Mouse (Mus musculus): ENCODE results near the gene Ccdc180.

The Ccdc180 gene

DNA sequence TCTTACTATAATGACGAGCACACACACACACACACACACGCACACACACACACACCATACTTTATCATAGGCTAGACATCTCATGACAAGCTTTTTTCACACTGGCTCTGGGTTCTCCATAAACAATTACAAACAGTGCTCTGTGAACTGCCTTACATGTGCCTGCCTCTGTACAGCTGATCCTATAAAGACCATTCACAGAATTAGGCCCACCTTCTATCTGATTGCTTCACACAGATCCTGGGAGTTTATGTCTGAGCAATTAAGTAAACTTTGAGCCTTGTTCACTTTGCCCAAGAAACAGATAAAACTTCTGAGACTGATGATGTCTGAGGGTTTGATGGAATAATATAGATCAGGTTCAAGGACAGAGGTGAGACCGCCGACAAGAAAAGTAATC, 21.8 kb downstream of the Ccdc180 start:
- no peak for DNase-seq

DNA sequence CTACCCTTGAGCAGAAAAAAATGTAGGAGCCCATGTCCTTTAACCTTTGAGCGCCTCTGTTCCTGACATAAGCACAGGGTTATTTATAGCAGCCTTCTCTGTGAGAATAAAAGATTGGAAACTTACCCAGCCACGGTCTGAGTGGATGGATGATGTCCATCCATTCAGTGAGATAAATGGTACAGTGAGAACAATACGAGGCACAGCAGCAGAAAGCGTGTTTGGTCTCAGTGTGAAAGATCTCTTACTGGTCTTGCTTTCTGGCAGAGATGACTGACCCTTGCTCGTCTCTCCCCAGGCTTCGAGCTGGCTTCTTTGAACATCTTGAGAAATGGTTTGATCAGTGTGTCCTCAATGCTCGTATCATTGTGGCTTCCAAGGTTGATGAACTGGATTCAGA, 27.0 kb downstream of the Ccdc180 start:
- no peak for DNase-seq

DNA sequence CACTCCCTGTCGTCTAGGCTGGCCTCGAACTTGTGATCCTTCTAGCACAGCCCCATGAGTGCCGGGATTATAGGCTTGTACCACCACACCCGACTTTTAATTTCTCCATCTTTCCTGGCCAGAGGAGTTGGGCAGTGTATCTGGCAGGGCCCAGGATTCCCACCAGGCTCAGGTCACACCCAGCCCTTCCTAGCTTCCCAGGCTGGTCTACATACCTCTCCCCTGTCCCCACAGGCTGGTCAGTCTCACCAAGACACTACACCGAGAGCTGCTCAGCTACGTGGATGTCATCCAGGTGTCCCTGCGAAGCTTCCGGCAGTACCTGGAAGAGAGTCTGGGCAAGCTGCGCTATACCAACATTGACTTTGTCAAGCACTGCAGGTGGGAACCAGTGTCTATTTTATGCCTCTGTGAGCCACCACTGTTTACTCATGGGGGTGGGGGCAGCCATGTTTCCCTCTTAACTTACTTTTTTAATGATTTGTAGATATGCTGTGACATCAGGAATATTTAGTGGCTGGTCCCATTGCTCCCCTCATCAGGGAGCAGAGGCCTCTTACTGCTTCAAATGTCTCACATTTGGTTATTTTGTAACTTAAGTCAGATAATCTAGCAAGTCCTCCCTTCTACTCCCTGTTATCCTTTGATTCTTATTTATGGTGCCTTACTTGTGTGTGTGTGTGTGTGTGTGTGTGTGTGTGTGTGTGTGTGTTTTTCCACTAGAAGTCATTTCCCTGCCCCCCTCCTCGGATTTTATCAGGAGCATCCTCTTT, 31.7 kb downstream of the Ccdc180 start:
- DNase-seq, result no peak

DNA sequence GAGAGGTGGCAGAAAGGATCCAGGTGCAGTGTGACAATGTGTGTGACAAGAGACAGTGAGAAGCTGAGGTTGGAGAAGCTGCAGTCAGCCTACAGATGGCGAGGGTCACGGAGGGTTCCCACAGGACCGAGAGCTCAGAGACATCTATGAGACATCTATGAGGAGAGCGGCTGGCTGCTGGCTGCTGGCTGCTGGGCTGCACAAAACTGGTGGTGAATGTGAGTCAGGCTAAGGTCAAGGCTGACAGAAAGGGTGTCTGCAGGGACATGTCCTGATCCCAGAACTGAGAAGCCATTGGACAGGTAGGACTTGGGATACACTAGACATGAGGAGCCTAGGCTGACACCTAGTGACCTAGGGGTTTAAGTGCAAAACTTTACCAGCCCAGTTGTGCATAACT, 33.9 kb downstream of the Ccdc180 start:
- no peak for DNase-seq

DNA sequence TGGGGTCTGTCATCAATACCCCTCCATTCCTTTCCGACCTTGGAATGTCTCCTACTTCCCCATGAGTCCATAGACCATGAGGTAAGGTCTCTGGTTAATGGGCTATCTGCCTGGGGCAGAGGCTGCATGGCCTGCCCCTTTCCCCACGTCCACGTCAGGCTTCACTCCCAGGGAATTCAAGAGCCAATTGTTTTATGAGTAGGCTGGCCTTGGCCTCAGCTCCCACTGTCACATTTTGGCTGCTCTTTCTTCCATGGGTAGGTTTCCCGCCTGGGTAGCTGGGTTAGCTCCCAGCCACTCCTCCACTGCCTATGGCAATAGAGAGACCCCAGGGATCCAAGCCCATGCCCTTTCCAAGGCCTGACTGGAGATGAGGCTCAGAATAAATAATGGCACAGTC, 38.5 kb downstream of the Ccdc180 start:
- DNase-seq, result no peak

DNA sequence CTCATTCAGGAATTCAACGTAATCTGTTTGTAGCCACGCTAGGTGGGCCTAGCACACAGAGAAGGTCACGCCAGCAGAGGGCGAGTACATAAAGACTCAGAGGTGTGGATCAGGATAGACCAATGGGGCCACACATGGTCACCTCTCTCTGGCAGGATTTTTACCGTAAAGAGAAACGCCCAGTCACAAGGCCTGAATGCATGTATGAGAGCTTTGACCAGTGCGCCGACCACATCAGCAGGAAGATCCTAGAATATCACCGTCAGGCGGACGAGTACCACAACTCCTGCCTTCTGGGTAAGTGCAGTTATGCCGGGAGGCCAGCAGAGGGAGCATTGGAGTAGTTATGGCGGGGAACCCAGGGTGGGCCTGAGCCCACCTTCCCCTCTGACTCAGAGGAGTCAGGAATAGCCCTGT, 51.5 kb downstream of the Ccdc180 start:
- peak; percentile 4 for DNase-seq

DNA sequence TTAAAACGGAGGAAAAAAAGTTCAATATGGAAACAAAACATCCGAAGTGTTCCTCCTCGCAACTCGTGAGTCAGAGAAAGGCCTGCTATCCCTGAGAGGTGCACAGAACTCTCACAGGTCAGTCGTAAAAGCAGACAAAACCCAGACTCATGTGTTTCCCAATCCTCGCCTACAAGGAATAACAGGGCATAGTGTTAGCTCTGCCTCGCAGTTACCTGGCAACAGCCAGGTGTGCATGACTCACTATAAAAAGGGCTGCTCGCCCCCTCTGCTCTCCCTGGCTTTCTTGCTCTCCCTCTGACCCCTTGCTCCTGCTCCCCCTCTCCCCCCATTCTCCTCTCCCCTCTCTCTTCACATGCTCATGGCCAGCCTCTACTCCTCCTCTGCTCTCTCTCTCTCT, 57.6 kb downstream of the Ccdc180 start:
- no peak for DNase-seq

DNA sequence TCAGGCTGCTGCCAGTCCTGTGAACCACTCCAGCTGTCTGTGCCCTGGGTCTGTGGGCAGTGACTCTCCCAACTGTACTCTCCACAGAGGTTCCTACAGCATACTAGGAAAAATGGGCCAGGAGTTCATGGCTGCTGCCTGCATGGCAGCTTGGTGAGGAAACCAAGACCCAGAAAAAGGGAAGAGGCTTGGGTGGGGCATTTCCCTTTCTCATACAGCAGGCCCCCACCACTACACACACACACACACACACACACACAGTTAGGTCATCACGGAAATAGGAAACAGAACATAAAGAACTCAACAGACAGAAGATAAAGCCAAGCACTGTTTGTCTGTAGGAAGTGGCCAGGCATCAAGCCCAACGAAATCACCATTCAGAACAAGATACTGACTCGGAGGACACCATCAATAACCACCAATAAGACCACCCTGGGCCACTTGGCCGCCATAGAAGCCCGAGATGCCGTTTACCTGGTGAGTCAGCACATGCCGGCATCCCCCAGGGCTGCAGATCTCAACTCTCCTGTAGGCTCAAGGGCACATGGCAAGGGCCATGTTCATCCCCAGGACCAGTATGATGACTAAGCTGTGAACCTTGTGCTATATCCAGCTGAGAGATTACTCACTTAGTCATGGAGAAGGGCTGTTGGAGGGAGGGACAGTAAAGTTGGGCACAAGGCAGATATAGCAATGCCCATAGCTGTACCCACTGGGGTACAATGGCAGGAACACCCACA, 59.2 kb downstream of the Ccdc180 start:
- no peak for DNase-seq

DNA sequence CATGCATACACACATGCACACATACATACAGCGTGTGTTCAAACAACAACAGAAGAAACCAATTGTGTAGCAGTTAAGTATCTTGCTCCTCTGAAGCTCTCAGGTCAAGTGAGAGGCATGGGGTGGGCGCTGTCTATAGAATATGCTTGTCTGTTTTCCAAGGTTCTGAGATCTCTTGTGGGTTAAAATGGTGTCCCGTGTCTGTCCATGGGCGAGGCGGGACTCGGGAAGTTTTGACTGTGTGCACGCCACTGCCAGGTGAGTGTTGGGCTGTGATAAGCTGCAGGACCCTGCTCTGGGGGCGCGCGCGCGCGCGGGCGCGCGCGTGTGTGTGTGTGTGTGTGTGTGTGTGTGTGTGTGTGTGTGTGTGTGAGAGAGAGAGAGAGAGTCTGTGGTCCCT, 61.7 kb downstream of the Ccdc180 start:
- no peak for DNase-seq

DNA sequence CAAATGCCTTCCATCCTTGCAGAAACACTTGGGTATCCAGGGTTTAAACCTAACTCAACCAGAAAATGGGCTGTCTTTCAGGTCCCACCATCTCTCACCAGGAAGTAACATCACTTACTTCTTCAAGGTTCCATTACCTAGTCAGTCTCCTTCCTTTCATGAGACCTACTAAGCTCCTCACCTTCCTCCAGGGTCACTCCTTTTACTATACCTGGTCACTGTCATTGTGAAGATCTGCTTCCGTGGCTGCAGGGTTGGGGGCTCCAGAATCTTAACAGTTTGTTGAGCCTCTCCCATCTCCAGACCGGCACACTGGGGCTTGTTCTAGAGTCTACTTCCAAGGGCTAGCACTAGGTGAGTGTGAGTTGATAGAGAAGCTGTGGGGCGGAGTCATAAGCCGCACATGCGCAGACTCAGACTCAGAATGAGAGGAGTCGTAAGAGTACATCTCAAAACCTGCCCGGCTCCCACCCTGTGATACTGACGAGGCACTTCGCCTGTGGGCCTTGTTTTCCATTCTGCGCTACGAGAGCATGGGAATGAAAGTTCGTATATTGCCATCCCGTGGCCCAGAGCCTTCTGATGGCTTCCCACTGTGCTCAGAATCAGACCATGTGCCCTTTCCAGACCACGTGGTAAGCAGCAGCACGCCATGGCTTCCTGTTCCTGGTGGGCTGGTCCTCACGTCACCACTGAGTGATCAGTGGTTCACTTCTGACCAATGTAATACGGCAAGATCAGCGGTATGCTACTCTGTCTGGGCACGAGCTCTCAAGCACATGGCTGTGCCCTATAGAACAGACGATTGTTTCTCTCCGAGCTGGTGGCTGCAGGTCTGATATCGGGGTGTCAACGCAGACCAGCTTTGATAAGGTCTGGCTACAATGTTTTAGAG, 63.2 kb downstream of the Ccdc180 start:
- no peak for DNase-seq

DNA sequence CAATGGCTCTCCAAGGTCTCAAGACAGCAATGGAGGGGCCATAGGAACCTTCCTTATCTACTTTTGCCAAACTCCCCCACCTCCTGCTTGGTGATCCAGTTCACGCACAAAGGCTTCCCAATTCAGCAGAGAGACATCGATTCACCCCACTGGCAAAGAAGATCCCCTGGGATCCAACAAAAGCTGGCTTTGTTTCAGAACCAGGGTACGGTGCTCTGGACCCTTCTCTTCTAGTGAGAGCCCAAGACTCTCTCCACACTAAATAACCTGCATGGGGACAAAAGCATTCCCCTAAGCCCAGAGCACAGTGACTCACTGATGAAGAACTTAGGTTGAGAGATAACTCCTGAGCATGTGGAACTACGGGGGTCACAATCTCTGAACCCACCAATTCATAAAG, 65.1 kb downstream of the Ccdc180 start:
- no peak for DNase-seq

DNA sequence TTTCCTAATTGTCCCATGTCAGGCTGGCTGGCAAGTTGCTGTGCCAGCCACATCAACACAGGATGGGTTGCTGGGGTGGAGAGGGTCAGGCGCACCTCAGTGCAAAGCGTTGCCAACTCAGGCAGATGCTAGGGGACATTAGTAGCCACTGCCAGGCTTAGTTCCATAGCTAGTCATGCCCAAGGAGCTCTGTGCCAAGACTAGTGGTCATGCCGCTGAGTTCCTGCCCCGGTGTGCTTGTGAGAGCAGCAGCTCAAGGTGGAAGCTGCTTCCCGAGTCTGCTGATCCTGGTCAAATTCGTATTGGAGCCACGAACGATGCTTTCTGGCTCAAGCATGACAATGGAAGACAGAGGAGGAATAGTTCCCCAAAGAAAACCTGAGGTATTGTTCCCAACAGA, 66.0 kb downstream of the Ccdc180 start:
- no peak for DNase-seq

DNA sequence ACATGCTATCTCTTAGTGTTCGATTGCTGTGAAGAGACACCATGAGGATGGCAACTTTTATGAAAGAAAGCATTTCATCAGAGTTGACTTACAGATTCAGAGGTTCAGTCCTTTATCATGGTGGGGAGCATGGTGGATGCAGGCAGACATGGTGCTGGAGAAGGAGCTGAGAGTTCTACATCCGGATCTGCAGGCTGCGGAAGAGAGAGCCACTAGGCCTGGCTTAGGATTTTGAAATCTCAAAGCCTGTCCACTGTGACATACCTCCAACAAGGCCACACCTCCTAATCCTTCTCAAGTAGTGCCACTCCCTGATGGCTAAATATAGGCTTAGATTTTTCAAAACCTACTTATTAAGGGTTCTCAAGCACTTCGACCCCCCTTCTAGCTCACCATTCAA, 66.6 kb downstream of the Ccdc180 start:
- DNase-seq, result no peak

DNA sequence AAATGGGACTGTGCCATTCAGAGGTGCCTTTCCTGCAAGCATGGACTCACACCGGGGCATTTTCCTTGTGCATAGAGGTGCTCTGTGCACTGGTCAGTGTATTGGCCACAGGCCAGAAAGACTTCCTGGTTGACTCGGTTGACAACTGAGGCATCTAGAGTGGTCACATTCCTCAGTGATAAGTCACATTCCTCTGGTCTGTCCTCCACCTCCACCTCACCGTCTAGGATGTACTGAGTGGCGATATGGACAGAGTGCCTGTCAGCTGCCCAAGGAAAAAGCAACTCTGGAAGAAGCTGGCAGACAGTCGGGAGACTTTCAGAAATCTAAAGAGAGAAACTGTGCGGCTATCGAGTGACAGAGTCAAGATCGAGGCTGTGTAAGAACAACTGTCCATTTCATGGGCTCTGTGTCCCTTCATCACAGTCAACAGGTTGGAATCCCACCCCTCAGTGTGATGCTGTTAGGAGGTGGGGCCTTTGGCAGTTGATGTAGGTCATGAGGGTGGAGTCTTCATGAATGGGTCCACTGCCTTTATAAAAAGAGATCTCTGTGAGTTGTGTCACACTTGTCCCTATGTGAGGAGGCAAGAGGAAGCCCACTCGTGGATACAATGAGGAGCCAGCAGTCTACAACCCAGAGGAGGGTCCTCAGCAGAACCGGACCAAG, 74.8 kb downstream of the Ccdc180 start, which contains the start of gene Tdrd7:
Gene Tdrd7, plus strand, starts transcription at position 564 of the 669 bp plus-strand sequence.
- no peak for DNase-seq

DNA sequence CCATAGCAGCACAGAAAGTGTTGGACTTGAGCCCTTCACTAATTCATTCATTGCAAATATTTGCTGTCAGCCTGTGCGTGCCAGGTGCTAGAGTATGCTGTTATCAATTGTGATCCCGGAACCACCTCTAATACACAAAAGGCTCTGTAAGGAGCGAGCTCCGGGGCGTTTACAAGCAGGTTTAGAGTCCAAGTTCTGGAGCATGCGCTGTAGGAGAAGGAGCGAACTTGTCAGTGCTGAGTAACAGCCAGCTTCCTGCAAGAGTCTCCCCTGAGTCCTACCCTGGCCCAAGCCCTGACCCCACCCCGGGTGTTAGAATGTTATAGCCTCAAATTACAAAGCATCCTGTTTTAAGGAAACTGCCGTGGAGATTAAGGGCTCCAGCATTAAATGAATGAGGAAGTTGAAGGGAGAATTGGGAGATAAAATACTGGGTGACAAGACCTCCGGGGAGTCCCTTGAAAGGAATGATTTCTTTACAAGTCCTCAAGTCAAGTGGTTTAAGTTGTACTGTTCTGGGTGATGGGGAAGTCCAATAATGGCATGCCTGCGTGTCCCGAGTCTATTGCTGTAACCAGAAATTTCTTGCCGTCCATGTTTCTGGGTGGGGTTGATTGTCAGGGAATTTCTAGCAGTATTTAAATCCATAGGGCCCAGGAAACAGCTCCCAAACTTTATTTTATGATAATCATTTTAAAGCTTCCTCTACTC, 75.8 kb downstream of the Ccdc180 start:
- no peak for DNase-seq

DNA sequence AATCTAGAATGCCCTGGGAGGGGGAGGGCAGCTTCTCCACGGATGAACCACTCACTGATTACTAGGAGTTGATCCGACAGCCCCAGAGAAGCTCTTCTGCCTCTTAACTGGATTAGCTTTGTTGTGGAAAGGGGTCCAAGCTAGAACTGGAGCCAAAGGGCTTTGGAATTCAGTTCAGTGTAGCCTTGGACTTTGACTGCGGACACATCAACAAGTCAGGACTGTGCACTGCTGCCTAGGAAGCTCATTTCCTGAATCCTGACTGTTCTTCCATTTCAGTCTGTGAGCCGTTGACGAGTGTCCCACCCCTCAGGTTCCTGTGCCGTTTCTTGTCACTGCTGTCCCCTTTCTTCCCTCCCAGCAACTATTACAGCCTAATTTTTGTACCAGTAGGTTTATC, 76.6 kb downstream of the Ccdc180 start:
- DNase-seq, result no peak

DNA sequence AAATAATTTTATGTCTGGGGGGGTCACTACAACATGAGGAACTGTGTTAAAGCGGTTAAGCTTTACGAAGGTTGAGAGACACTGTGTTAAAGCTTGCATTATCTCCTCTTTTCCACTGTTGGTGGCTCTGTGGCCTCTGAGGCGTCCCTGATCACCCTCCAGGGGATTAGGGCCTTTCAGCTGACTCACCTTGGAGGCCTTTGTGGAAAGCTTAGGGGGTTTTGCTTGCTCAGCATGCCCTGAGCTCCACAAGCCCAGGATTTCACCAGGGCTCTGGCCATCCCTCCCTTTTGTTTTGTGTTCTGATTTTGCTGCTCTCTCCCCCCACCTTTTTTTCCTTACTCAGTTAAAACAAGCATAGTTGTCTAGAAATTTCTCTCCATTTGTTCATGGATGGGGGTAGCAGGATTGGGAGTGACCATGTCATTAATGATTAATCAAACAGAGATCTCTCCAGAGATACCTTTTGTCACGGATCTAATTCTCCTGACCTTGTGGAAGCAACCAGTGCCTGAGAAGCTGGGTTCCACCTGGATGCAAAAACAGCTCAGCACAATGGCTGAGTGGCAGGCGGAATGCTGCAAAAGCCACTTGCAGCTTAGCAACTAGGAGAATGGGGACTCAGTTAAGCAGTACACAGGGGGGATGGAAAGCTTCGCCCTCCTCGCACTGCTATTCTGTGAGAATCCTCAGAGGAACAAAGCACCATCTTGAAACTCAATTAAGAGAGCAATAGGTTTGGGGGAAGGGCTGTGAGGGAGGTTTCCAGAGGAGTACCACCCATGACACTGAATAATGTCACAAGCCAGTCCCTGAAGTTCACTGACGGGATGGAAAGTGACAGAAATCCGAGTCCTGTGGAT, 77.6 kb downstream of the Ccdc180 start:
- no peak for DNase-seq

DNA sequence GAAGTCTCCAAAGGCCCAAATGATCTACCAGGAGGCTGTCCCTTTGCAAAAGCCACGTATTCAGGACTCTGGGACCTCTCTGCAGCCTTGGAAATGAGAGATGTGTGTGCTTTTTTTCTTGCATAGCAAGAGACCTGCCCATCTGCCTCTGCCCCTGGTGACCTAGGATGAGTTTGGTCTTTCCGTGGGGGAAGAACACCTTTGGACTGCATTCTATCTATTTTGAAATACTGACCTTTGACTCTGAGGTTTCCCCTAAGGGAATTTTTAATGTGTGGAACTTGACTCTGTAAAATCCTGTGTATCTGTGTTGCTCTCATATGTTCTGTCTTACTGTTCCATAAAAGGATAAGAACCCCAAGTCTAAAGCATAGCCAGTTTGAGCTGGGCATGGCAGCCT, 78.9 kb downstream of the Ccdc180 start:
- DNase-seq, result no peak

DNA sequence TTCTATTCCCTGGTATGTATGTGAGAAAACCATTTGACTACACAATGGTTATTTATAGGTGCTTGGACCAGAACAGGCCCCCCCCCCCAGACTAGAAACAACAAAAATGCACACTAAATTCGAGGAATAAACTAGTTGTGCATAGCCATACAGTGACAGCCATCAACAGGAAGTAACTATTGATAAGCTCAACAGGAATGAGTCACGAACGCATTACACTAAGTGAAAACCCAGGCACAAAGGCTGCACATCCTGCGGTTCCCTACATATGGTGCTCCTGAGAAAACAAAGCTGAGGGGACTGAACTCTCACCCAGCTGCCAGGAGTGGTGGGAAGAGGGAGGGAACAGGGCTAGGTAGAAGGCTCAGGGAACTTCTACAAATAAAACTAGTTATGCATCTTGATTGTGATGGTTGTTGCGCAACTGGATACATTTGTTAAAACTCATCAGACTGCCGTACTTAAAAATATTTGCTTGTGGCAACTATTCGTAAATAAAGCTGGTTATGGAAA, 80.0 kb downstream of the Ccdc180 start:
- no peak for DNase-seq

DNA sequence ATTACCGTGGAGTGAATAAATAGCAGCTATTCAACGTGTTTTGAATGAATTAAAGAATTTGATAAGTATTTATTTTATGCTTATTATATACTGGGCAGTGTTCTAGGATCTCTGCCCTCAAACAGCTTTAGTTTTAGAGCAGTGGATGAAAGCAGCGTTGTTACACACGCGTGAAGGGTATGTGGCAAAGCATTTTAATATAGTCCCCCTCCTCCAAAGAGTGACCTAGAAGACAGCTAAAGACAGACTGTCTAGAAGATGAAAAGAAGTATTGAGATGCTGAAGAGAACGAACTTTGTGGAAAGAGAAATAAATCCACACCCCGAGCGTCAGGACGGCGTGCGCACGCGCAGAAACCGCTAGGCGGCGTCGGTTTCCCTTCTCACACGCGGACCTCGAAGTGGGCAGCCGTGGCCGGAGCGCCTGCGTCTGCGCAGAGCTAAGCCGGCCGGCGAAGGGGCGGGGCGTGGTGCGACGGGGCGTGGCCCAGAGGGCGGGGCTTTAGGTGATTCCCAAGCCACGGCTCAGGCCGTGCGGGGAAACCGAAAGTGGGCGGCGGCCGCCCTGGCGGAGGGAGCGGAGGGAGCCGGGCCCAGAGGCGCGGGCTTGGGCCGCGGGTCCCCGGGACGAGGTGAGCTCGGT, 81.8 kb downstream of the Ccdc180 start:
- DNase-seq, result peak; percentile 99

All from cerebellum, adult 11 months (tissue).